Mouse (Mus musculus): ENCODE measurements at regions not wholly inside any gene's neighbourhood (a gene's known extent, or its start where the extent isn't known, plus 50 kb on each side); places are given as distances from the start of the nearest gene placed in this dataset.

DNA sequence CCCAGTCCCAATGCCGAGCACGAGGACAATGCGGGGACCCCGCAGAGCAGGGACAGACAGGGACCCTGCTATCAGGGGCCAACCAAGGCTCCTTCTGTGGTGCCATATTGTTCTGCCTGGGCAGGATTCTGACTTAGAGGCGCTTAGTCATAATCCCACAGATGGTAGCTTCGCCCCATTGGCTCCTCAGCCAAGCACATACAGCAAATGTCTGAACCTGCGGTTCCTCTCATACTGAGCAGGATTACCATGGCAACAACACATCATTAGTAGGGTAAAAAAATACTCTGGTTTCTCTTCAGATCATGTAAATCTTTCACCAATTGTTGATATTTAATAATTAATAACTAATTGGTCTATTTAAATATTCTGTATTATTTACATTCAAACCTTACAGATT, 2140.3 kb upstream of the Cdh20 start:
- in situ Hi-C loops (cut with MboI, MseI) = no loop called here

DNA sequence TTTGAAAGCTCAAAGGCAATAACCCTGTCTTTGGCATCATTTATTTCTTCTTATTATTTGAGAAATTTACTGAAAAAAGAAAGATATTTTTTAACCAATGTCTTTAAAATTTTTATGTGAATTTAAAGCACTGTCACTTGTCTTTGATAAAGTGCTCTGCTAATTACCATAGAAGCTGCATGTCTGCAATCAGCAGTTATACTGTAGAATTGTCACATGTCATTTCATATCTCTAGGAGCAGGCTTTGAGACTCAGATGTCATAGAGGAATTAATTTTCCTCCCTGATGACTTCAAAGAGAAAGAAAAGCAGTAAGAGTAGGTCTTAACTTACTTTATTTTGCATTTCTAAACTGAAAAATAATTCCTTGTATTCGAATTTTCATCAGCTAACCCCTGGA, 2123.9 kb upstream of the Cdh20 start:
- in situ Hi-C loops (cut with MboI, MseI) = no loop called here

DNA sequence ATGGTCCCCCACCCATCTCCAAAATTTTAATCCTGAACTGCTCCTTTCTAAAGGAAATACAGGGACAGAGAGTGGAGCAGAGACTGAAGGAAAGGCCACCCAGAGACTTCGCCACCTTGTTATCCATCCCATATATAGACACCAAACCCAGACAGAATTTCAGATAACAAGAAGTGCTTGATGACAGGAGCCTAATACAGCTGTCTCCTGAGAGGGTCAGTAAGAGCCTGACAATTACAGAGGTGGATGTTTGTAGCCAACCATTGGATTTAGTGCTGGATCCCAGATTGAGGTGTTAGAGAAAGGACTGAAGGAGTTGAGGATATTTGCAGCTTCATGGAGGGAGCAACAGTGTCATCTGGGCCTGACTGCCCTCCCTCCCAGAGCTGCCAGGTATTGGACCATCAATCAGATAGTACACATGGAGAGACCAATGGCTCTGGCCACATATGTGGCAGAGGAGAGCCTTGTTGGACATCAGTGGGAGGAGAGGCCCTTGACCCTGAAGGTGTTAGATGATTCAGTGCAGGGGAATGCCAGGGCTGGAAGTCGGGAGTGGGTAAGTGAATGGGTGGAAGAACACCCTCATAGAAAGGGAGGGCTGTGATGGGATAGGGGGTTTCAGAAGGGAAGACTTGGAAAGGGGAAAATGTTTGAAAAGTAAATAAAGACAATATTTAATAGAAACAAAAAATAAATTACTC, 2080.8 kb upstream of the Cdh20 start:
- in situ Hi-C loops (cut with MboI, MseI) = no loop called here

DNA sequence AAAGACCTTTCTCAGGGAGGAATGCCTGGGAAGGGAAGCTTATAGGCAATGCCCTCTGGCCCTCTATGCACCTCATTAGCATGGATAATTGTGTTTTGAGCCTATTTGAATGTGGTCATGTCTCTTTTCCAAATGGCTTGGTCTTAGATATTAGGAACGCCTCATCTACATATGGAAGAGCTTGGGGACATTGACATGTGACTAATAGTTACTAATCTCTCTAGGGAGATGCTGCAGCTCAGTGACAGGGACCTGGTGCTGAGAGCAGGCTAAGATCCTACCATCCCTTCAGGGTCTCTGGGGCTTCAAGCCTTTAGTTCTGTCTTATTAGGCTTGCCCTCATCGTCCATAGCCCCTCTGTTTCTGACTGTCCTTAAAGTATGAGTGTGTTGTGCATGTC, 2051.9 kb upstream of the Cdh20 start:
- in situ Hi-C loops (cut with MboI, MseI) = no loop called here

DNA sequence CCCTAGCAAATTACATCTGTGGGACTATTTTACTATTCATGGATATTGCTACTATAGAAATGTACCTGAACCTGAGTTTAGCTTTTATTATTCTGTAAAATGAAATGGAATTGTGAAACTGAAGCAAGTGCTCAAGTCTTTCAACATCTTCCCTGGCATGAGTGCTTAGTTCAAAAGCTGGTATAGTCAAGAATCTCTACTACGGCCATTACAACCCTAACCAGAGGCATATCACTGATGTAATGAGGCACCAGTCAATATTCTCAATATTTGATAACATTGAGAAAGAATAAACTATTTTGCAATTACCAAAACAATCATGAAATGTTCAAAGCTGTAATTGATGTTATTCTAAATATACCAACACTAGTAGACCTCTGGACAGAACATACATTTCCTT, 2034.3 kb upstream of the Cdh20 start:
- in situ Hi-C loops (cut with MboI, MseI) = loop anchor here in 1 of 2 experiments (10.0 kb wide), 1 partner anchor 899 kb away; no protein-coding TSS in a partner anchor

DNA sequence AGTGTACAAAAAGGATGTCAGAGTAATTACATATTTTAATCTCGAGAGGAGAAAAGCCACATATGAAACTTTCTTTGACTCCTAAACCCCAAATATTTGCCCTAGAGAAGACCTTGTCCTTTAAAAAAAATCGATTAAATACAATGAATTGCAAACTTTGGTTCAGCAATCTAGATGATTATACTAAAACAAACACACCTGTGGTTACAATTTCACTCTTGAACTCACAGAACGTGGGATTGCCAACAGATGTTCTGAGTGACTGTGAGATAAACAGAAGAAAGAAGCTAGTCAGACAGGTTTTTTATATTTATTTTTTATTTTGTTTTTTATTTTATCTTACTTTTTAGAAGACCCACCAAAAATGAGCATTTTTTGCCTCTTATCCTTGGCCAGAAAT, 2032.9 kb upstream of the Cdh20 start:
- in situ Hi-C loops (cut with MboI, MseI) = loop anchor here in 1 of 2 experiments (10.0 kb wide), 1 partner anchor 901 kb away; no protein-coding TSS in a partner anchor

DNA sequence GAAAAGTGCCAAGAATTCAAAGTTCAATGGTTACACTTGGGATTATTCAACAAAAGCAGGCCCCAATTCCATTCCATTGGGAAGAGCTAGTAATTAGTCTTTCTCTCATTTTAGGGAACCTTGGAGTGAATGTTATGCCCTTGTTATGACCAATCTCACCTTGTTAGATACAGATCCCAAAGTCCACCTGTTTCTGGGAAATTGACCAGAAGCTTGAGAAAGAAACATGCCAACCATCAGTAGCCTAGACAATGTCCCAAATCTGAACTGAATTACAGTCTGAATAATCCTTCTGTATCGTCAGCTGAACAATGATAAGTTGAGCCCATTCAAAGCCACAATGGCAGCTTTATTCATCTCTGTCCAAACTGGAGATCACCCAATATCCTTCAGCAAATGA, 2010.4 kb upstream of the Cdh20 start:
- in situ Hi-C loops (cut with MboI, MseI) = no loop called here

All from T-helper 17 cell (primary cell).